Mouse (Mus musculus) telencephalon, adult 2 months (tissue): Measurements from ENCODE around the gene Rgcc.

Source experiments
- DNase-seq: peaks from one replicate; pipeline ENCODE4 v3.0.0-alpha.2; 2011; ENCODE audit warnings: low read depth, low spot score

The Rgcc gene

GRCm38 (mm10) chr14:79300641-79301350 is 649 bp downstream of the Rgcc start:
- DNase-seq, result no peak

DNA sequence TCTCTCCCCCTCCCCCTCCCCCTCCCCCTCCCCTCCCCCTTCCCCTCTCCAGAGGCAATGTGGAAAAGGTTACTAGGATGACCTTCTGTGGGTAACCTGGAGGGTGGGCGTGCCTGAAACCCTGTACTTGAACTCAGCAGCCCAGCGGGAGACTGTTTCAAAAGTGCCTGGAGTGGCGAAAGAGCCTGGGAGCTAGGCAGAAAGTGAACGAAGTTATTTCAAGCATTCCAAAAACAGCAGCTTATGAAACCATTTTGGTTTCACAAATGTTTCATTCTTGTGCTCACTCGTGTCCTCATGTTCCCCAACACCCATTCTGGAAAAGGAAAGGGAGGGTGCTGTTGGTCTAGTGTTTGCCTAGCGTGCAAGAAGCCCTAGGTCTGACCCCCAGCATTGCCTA is 1.6 kb downstream of the Rgcc start:
- peak; percentile 71 for DNase-seq

- no peak for DNase-seq
Measured at GRCm38 (mm10) chr14:79299230-79299629, 2.2 kb downstream of the Rgcc start.

DNA sequence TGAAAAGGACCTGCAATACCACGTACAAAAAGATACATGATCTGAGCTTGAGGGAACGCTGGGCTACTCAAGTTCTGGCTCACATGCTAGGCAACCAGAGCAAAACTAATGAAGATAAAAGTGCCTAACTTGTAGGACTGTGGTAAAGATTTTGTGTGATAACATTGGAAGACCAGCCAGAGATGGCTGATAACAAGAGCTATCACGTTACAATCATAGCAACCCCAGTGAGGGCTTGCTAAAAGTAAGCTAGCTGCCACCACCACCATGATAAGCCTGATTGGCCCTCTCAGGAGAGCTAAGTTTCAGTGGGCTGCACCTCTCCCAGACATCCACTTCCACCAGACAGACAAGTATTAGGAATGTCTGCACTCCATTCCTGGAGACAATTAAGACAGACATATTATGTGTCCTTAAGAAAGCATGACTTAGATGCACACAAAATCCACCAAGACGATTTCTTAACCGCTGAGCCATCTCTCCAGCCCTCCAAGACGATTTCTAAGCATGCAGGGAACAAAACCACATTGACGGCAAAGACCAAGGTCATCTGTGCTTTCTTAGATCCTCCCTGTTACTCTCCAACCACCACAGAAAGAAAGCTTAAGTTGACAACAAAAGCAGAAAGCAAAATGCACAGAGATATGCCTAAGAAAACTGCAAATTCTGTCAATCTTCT is 3.0 kb downstream of the Rgcc start:
- no peak for DNase-seq

- no peak for DNase-seq
Measured at GRCm38 (mm10) chr14:79296836-79297235, 4.6 kb downstream of the Rgcc start.

DNA sequence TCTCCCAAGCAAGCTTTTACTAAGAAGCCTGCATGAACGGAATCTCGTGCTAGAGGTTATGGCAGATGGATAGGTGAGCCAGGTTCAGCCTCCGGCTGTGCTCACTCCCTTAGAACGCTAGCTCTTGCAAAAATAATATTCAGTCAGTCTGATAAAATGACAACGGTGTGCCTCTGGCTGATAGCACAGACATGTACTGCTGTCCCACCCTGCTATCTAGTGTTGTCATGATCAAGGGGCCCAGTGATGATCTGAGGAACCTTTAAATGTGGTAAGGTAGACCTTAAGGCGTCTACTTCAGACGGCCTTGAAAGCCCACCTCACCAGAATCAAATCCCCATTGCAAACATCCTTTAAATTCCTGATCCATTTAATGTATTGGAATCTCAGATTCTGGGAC is 5.2 kb downstream of the Rgcc start:
- no peak for DNase-seq

- no peak for DNase-seq
Measured at GRCm38 (mm10) chr14:79295579-79295978, 5.9 kb downstream of the Rgcc start.

GRCm38 (mm10) chr14:79294950-79295349 is 6.5 kb downstream of the Rgcc start:
- no peak for DNase-seq

- no peak for DNase-seq
Measured at GRCm38 (mm10) chr14:79294051-79294814, 7.2 kb downstream of the Rgcc start.

GRCm38 (mm10) chr14:79293119-79293780 is 8.2 kb downstream of the Rgcc start:
- DNase-seq, result no peak

GRCm38 (mm10) chr14:79291629-79292028 is 9.8 kb downstream of the Rgcc start:
- DNase-seq, result no peak

DNA sequence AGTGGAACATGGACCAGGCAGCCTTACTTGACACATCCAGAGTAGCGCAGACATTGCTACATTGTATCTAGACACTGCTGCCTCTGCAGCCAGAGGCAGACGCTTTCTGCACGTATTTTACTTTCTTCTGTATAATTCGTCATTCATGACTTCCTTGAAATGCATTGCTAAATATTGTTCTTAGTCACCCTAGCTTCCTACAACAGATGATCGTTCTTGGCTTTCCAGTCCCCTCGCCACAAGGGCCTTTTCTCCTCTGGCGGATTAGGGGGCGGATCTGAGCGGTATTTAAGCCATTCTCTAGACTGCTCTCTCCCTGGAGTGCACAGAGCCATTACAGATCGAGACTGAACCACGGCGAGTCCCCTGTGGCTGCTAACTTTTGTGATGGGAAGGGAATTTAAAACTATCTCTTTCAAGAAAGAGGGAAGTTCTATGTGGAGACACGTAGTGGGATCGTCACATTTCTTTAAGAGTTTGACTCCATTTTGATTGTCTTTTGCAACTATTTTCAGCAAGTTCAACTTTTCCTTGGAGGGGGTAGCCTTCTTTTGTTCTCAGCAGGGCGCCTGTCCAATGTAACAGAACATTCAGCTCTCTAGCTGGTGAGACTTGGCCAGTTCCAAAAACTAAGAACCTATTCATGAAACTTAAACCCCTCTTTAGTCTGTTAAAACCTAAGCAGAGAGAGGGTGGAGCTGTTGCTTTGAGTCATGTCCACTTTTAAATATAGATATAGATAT is 10.6 kb downstream of the Rgcc start:
- DNase-seq, result no peak

GRCm38 (mm10) chr14:79289909-79290308 is 11.5 kb downstream of the Rgcc start:
- no peak for DNase-seq

GRCm38 (mm10) chr14:79288280-79288679 is 13.2 kb downstream of the Rgcc start:
- DNase-seq, result no peak

GRCm38 (mm10) chr14:79287251-79287863 is 14.1 kb downstream of the Rgcc start:
- DNase-seq, result no peak

DNA sequence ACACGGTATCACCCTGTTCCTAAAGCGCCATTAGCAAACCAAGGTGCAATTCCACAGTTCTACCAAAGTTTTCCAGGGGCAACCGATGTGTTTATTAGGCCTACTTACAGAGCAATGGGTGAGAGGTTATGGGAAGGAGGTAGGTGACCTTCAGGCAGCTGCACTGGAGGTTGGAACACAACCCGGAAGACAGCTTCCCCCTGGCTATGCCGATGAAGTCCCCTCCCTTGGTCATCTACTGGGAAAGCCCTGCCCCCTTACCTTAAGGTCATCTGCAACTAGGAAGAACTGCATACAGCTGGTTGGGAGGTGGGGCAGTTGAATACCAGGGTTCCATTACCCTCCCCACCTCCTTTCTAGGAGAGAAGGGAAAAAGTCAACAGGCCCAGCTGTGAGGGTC is 15.9 kb downstream of the Rgcc start:
- DNase-seq, result no peak

GRCm38 (mm10) chr14:79284616-79285015 is 16.8 kb downstream of the Rgcc start:
- no peak for DNase-seq

- no peak for DNase-seq
Measured at GRCm38 (mm10) chr14:79283952-79284351, 17.5 kb downstream of the Rgcc start.

DNA sequence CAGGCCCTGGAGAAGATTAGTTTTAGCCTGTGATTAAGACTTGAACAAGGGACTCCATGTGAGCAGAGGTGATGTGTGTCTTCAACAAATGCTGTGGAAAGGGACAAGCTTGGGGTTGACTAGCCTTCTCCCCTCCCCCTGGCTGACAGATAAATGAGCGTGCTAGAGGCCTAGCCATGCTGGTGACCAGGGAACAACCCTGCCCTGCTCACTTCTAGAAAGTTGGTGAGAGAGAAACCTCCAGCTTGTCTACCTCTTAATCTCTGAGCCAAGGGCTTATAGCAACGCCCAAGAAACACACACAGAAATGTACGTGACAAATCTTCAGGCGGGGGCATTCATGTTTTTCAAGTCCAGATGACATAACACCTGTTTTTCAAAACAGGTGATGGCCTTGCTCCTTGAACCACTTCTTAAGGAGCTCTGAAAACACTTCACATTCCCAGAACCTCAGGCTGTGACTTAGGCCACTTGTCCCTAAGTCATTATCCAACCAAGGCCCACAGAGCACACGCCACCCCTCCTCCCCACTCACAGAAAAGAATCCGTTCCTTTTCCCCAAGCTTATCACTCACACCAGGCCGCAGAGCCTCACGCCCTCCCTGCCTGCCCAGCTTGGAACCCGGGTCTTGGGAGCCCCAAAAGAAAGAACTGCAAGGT is 19.4 kb downstream of the Rgcc start:
- DNase-seq, result no peak

GRCm38 (mm10) chr14:79280456-79280855 is 21.0 kb downstream of the Rgcc start:
- DNase-seq, result no peak
